Mouse (Mus musculus): ENCODE data around the gene Notum. TPM values are rescaled to one million over a fixed set of nuclear protein-coding genes. Genes with fewer than 3 reads are reported as not detected.

Notum gene
- total RNA-seq, 2 experiments from 2014 or later: 7.9 to 10.2 TPM

- DNase-seq (ENCODE audit: low spot score in 2 of 2): no peak
Observed at GRCm38 (mm10) chr11:120620195-120620594, 40.8 kb downstream of the Notum start.

GRCm38 (mm10) chr11:120618619-120619535 is 42.1 kb downstream of the Notum start:
- no peak for DNase-seq (ENCODE audit: low spot score in 2 of 2)

GRCm38 (mm10) chr11:120617519-120618112 is 43.4 kb downstream of the Notum start, which contains the start of gene Pcyt2:
Gene Pcyt2 (minus strand): TSS chr11:120617936.
- DNase-seq (ENCODE audit: low spot score in 2 of 2): peak; percentile 86 to 92

- DNase-seq (ENCODE audit: low spot score in 2 of 2): no peak
Observed at GRCm38 (mm10) chr11:120616617-120617294, 44.2 kb downstream of the Notum start.

- DNase-seq (ENCODE audit: low spot score in 2 of 2): no peak
Observed at GRCm38 (mm10) chr11:120615606-120616203, 45.3 kb downstream of the Notum start.

- DNase-seq (ENCODE audit: low spot score in 2 of 2): no peak
Observed at GRCm38 (mm10) chr11:120615167-120615566, 45.8 kb downstream of the Notum start.

- no peak for DNase-seq (ENCODE audit: low spot score in 2 of 2)
Observed at GRCm38 (mm10) chr11:120613976-120614375, 47.0 kb downstream of the Notum start.

- no peak for DNase-seq (ENCODE audit: low spot score in 2 of 2)
Observed at GRCm38 (mm10) chr11:120613481-120613972, 47.4 kb downstream of the Notum start.

GRCm38 (mm10) chr11:120612763-120613162 is 48.2 kb downstream of the Notum start:
- peak; percentile 63 to 67 for DNase-seq (ENCODE audit: low spot score in 2 of 2)

- no peak for DNase-seq (ENCODE audit: low spot score in 2 of 2)
Observed at GRCm38 (mm10) chr11:120610477-120611046, 50.4 kb downstream of the Notum start.

- no peak for DNase-seq (ENCODE audit: low spot score in 2 of 2)
Observed at GRCm38 (mm10) chr11:120609250-120609649, 51.7 kb downstream of the Notum start.

GRCm38 (mm10) chr11:120608241-120609034 is 52.5 kb downstream of the Notum start, which contains the start of gene Npb:
Gene Npb (plus strand): TSS chr11:120608477.
- DNase-seq (ENCODE audit: low spot score in 2 of 2): no peak

- no peak for DNase-seq (ENCODE audit: low spot score in 2 of 2)
Observed at GRCm38 (mm10) chr11:120606764-120607163, 54.2 kb downstream of the Notum start.

- no peak for DNase-seq (ENCODE audit: low spot score in 2 of 2)
Observed at GRCm38 (mm10) chr11:120605667-120606066, 55.3 kb downstream of the Notum start.

Small RNA genes lying within 50 kb of the gene (microRNA-seq; reads per million reads assigned to microRNA genes)
- gene Mir6936: 0.23 to 0.85 reads per million in 2 experiments

Other genes with a start within 250 kb of the Notum start
- 10 to 100 TPM; 64.4 to 65.6 TPM for gene Nploc4, start 223.5 kb downstream of the Notum start, total RNA-seq (2021)
- gene Tspan10, start 218.5 kb downstream of the Notum start, total RNA-seq (2021): 1 to 10 TPM in 1 of 2 experiments, not detected in 1; 1.4 TPM
- gene Pde6g, start 207.7 kb downstream of the Notum start, total RNA-seq (2021): under 1 TPM in 1 of 2 experiments, not detected in 1; 0.43 TPM
- gene Oxld1, start 203.1 kb downstream of the Notum start, total RNA-seq (2021): 10 to 100 TPM; 14.5 to 15.9 TPM
- gene Ccdc137, start 203.1 kb downstream of the Notum start, total RNA-seq (2021): 10 to 100 TPM; 22.5 to 22.7 TPM
- 10 to 100 TPM; 56.7 to 61.6 TPM for gene Arl16, start 193.6 kb downstream of the Notum start, total RNA-seq (2021)
- gene Mrpl12, start 176.6 kb downstream of the Notum start, total RNA-seq (2021): 10 to 100 TPM; 71.3 to 73.5 TPM
- gene Slc25a10, start 169.3 kb downstream of the Notum start, total RNA-seq (2021): 10 to 100 TPM; 25.6 to 27.2 TPM
- under 1 TPM; 0.28 to 0.36 TPM for gene Gcgr, start 130.5 kb downstream of the Notum start, total RNA-seq (2021)
- gene Mcrip1, start 111.4 kb downstream of the Notum start, total RNA-seq (2021): 10 to 100 TPM; 86.1 to 89.0 TPM
- not detected for gene Ppp1r27, start 110.0 kb downstream of the Notum start, total RNA-seq (2021)
- gene P4hb, start 87.9 kb downstream of the Notum start, total RNA-seq (2021): 100 to 1,000 TPM; 142 to 157 TPM
- gene Arhgdia, start 79.6 kb downstream of the Notum start, total RNA-seq (2021): 100 to 1,000 TPM; 366 to 384 TPM
- gene Alyref, start 62.8 kb downstream of the Notum start, total RNA-seq (2021): 10 to 100 TPM; 69.3 to 77.0 TPM
- gene Anapc11, start 62.8 kb downstream of the Notum start, total RNA-seq (2021): 10 to 100 TPM; 88.0 to 96.5 TPM
- gene Npb, start 52.7 kb downstream of the Notum start, total RNA-seq (2021): 1 to 10 TPM; 2.3 to 2.7 TPM
- gene Pcyt2, start 43.2 kb downstream of the Notum start, total RNA-seq (2021): 100 to 1,000 TPM; 150 TPM
- gene Sirt7, start 35.9 kb downstream of the Notum start, total RNA-seq (2021): 10 to 100 TPM; 35.0 to 35.4 TPM
- gene Mafg, start 27.6 kb downstream of the Notum start, total RNA-seq (2021): 10 to 100 TPM; 85.5 to 89.8 TPM
- 1 to 10 TPM; 4.7 to 5.1 TPM for gene Pycr1, start 17.4 kb downstream of the Notum start, total RNA-seq (2021)
- 1 to 10 TPM; 3.0 to 3.5 TPM for gene Myadml2, start 13.0 kb downstream of the Notum start, total RNA-seq (2021)
- 10 to 100 TPM; 54.2 to 58.9 TPM for gene Aspscr1, start 11.8 kb upstream of the Notum start, total RNA-seq (2021)
- 10 to 100 TPM; 26.8 to 28.9 TPM for gene Cenpx, start 52.6 kb upstream of the Notum start, total RNA-seq (2021)
- 10 to 100 TPM; 56.0 to 58.2 TPM for gene Lrrc45, start 52.8 kb upstream of the Notum start, total RNA-seq (2021)
- gene Rac3, start 60.3 kb upstream of the Notum start, total RNA-seq (2021): 10 to 100 TPM; 83.9 to 98.6 TPM
- 10 to 100 TPM; 10.4 to 12.0 TPM for gene Dcxr, start 66.1 kb upstream of the Notum start, total RNA-seq (2021)
- gene Cbr2, start 70.9 kb upstream of the Notum start, total RNA-seq (2021): 1 to 10 TPM; 2.1 to 2.2 TPM
- 10 to 100 TPM; 16.1 to 21.9 TPM for gene Hmga1b, start 101.6 kb upstream of the Notum start, total RNA-seq (2021)
- 10 to 100 TPM; 79.0 to 81.2 TPM for gene Rfng, start 123.0 kb upstream of the Notum start, total RNA-seq (2021)
- 100 to 1,000 TPM; 137 to 138 TPM for gene Gps1, start 123.1 kb upstream of the Notum start, total RNA-seq (2021)
- gene Dus1l, start 135.2 kb upstream of the Notum start, total RNA-seq (2021): 10 to 100 TPM; 40.1 to 45.5 TPM
- 100 to 1,000 TPM; 223 to 257 TPM for gene Fasn, start 163.4 kb upstream of the Notum start, total RNA-seq (2021)

All from layer of hippocampus, postnatal 14 days (tissue).